Mouse (Mus musculus) T-cell, adult 2 months (primary cell): ENCODE results near the gene Myrf.

Source experiments
- DNase-seq: peaks from one replicate; pipeline ENCODE4 v3.0.0; 2022; ENCODE audit warnings: low spot score

The Myrf gene

DNA sequence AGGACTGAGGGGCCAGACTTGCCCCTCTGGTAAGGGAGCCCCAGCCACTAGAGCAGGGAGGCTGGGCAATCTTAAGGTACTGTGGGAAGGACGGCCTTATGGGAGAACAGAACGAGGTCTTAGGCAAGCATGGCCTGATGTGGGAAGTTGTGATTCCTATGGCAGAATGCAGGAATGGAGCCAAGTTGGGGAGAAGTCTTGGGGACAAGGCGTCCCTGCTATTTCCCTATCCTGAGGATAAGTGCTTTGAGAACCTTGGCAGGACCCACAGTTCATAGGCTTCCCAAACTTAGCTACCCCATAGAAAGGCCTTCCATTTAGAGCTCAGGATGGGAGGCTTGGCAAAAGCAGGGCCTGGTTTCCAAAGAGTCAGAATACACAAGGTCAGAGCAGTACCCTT lies 31.7 kb downstream of the Myrf start:
- no peak for DNase-seq

- no peak for DNase-seq
Measured at GRCm38 (mm10) chr19:10205051-10205450, 35.5 kb downstream of the Myrf start.

GRCm38 (mm10) chr19:10204616-10205001 lies 35.9 kb downstream of the Myrf start:
- DNase-seq: peak; percentile 68

GRCm38 (mm10) chr19:10203848-10204615 lies 36.5 kb downstream of the Myrf start, which contains the start of the genes Tmem258 and Fen1:
TSS of gene Tmem258 (plus strand) at chr19:10204014.
TSS of gene Fen1 (minus strand) at chr19:10204169.
- peak; percentile 88 for DNase-seq

DNA sequence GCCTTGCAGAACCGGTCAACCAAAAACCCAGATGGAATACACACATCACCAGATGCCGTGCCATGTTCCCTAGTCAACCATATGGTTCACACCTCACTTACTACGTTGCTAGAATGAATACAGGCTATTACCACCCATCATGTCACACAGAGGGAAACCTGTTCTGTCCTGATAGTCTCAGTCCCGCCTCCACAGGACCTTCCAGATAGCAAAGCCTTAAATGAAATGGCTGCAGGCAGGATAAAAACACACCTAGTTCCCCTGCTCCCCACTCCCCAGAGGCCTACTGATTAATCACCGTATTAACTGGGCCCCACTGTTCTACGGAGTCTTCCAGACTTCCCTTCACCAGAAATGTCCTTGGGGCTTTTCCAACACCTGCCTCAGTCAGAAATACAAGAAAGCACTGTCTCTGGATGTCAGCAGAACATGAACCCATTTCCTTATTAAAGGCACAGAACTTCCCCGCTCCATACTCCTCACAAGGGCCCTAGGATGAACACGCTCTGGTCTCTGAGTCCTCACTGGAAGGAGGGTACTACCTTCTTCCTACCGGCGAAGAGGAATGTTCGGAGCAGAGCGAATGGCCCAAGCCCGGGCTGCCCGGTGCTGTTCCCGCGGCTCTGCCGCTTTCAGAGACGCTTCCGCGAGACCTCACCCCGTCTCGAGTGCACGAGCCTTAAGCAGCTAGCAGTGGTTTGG lies 37.3 kb downstream of the Myrf start:
- no peak for DNase-seq

- DNase-seq: peak; percentile 76
Measured at GRCm38 (mm10) chr19:10198723-10199122, 41.8 kb downstream of the Myrf start.

- no peak for DNase-seq
Measured at GRCm38 (mm10) chr19:10198286-10198685, 42.3 kb downstream of the Myrf start.

- DNase-seq: no peak
Measured at GRCm38 (mm10) chr19:10197130-10197529, 43.4 kb downstream of the Myrf start.

DNA sequence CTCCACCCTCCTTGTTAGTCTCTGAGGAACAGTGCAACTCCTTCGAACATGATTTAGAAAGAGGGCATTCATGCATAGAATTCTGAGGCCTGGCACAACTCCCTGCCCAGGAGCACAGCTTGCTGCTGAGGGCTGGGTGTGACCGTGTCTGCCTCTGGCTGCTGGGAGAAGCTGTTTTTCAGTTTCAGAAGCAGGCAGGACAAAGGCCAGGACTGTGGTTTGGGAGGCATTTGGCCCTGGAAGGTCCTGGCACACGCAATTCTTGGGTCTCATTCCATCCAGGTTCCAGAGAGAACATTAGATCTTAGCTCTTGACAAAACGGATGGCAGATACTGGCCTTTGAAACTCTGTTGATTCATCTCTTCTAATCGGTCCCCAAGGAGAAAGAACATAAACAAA lies 45.3 kb downstream of the Myrf start:
- no peak for DNase-seq

DNA sequence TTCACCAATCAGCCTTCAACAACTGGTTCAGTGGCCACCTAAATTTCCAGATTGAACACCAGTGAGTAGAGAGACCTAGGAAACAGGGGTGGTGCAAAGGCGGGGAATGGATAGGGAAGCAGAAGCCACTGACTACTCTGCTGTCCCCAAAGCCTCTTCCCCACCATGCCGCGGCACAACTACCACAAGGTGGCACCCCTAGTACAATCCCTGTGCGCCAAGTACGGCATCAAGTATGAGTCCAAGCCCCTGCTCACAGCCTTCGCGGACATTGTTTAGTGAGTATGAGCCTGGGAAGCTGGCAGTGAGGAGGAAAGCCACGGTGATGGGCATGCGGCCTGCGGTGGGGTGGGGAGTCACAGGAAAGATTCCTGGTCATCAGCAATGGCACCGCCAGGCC lies 46.2 kb downstream of the Myrf start:
- DNase-seq: no peak

DNA sequence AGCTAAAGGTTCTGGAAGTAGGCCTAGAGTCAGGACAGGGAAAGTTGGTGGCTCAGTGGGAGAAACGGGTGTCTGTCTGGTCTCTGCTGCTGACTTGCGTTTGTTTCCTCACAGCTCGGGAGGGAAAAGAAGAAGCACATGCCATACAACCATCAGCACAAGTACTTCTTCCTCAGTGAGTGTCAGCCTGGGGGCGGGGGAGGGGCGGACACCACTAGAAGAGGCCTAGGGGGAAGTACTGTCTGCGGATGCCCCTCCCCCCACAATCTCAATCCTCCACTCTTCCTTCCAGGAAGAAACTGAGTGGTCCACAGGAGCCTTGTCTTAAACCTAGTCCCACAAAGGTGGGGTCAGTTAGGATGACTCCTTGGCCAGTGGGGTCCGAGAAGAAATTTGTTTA lies 49.2 kb downstream of the Myrf start:
- DNase-seq: no peak

DNA sequence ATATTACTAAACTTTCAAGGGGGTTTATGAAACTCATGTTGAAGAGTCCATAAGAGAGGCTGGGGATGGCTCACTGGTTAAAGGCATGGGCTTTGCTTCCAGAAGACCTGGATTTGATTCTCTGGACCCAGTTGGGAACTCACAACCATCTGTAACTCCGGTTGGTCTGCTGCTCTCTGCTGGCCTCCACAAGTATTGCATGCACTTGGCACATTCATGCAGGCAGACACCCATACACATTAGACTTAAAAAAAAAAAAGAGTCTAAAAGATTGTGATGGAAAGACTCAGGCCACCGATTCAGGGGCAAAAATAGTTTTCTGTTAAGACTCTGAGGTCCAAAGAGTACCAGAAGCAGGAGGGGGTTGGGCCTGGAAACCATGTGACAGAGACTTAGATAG lies 49.8 kb downstream of the Myrf start:
- DNase-seq: peak; percentile 42

- no peak for DNase-seq
Measured at GRCm38 (mm10) chr19:10189940-10190339, 50.6 kb downstream of the Myrf start.

DNA sequence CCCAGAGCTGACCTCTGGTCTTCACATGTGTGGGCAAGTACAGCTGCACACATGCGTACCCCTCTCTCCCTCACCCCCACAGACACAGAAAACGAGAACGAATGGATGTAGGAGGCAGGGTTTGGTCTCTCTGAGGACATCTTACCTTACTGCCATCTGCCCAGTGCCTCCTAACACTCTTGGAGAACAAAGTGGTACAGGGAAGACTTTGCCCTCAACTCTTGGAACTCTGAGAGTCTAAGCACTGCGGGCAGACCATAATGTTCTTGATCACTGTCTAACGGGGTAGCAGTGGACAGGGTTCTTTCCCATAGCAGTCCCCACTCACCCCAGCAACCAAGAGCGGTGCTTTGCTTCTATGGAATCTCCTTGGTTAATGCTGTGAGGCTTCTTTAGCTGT lies 51.5 kb downstream of the Myrf start:
- no peak for DNase-seq

GRCm38 (mm10) chr19:10188281-10188811 lies 52.2 kb downstream of the Myrf start:
- no peak for DNase-seq

GRCm38 (mm10) chr19:10186569-10186968 lies 54.0 kb downstream of the Myrf start:
- DNase-seq: no peak

DNA sequence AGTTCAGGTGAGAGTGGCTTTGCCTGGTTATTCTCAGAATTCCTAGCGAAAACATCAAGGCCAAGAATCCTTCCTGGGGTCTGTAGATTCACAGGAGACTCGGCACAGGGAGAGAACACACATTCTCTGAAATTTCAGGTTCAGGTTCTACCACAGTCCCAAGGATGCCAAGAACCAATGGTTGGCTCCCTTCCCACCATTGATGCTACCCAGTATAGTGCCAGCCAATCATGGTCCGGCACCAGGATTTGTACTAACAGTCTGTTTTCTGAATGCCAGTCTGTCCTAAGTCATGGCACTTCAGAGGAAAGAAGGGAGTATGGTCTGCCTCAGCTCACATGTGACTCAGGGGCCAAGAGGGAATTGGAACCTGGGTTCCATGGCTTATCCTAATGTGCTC lies 54.7 kb downstream of the Myrf start:
- DNase-seq: no peak

- no peak for DNase-seq
Measured at GRCm38 (mm10) chr19:10184096-10184495, 56.5 kb downstream of the Myrf start.

- peak; percentile 41 for DNase-seq
Measured at GRCm38 (mm10) chr19:10183299-10183983, 57.1 kb downstream of the Myrf start.

DNA sequence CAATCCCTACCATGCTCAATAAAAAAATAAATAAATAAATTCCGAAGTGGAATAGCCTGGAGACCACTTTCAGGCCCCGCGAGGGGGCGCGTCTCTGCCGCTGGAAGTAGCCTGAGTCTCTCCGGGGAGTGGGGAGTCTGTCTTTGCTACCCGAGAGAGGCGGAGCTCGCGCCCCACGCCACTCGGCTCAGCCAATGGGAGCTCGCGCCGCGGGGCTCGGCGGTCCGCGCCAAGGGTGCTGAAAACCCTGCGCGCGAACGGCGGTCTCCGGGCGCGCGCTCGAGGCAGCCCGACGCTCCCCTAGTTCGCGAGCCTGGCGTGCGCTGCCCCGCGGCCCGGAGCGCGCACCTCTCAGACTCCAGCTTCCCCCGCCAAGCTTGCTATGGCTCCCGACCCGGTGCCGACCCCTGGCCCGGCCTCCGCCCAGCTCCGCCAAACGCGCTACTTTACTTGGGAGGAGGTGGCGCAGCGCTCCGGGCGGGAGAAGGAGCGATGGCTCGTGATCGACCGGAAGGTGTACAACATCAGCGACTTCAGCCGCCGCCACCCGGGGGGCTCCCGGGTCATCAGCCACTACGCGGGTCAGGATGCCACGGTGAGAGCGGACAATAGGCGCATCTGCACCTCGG lies 57.8 kb downstream of the Myrf start, which contains the start of gene Fads1:
TSS of gene Fads1 (plus strand) at position 219 of the 629 bp plus-strand sequence.
- DNase-seq: peak; percentile 84

- no peak for DNase-seq
Measured at GRCm38 (mm10) chr19:10182142-10182541, 58.4 kb downstream of the Myrf start.

GRCm38 (mm10) chr19:10181225-10181624 lies 59.3 kb downstream of the Myrf start:
- DNase-seq: no peak
